Mouse (Mus musculus) thymus, postnatal 25 days (tissue): ENCODE measurements around the gene Baiap2l1.

Source experiments
- DNase-seq: peaks from one replicate; pipeline ENCODE4 v3.0.0; 2022

Gene Baiap2l1

DNA sequence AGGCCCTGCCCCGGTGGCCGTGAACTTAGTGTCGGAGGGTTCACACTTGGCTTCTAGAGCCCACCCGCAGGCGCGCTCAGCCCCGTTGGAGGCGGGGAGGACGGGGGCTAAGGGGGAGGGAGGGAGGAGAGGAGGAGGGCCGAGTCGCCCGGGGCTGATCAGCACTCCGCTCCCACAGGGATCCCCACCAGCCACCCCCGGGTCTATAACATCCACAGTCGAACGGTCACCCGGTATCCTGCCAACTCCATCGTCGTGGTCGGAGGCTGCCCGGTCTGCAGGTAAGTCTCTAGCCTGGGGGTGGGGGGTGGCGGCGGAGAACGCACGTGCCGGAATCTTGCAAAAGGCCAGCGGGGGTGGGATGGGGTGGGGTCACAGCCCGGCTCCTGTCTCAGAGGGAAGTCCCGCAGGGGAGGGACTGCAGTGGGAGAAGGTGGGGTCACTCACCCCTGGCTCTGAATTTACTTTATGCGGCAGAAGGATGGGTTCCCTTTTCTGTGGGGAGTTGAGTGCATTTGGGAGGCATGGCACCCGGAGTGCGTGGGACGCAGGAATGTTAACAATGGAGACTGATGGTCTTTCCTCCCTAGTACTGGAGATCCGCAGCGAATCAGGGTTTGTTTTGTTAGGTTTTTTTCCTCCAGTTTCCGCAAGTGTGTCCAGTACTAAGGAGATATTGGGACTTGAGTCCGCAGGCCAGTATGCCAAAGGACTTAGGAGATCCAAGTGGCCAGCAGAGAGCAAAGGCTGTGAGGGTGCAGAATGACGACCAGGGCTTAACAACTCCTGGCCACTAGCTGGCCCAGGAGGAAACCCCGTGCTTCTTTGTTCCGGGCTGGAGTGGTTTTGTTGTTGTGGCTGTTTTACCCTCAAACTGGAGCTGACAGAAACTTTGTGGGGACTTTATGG is 102.0 kb downstream of the Baiap2l1 start:
- peak; percentile 44 for DNase-seq

DNA sequence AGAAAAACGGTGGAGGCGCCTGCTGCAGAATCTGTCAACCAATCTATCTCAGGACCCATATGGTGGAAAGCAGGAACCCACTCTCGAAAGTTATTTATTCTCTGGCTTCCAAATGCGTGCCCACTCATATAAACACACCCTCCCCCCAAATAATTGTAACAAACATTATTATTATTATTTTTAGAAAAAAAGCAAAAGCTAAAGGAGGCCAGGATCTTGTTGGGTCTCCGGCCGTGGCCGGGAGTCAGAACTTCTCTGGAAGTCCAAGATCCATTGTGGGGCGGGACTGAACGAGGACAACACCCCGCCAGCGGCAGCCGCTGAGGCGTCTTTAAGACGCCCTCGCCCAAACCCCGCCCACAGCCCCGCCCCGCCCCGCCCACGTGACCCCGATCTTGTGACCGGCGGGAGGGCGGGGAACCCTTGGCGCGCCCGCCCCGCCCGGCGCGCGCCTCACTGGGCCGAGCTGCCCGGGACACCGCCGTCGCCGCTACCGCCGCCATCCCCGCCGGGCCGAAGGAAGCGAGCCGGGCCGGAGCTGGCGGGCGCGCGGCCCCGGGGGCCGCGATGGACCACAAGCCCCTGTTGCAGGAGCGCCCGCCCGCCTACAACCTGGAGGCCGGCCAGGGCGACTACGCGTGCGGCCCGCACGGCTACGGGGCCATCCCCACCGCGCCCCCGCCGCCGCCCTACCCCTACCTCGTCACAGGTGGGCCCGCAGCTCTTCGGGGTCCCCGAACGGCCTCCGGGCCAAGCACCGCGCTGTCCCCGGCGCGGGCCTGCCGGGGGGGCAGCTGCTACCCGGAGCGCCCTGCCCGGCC is 102.9 kb downstream of the Baiap2l1 start:
- peak; percentile 82 for DNase-seq

- peak; percentile 38 for DNase-seq
Measured at GRCm38 (mm10) chr5:144254122-144254810, 103.6 kb downstream of the Baiap2l1 start.

- no peak for DNase-seq
Measured at GRCm38 (mm10) chr5:144253212-144253611, 104.7 kb downstream of the Baiap2l1 start.

DNA sequence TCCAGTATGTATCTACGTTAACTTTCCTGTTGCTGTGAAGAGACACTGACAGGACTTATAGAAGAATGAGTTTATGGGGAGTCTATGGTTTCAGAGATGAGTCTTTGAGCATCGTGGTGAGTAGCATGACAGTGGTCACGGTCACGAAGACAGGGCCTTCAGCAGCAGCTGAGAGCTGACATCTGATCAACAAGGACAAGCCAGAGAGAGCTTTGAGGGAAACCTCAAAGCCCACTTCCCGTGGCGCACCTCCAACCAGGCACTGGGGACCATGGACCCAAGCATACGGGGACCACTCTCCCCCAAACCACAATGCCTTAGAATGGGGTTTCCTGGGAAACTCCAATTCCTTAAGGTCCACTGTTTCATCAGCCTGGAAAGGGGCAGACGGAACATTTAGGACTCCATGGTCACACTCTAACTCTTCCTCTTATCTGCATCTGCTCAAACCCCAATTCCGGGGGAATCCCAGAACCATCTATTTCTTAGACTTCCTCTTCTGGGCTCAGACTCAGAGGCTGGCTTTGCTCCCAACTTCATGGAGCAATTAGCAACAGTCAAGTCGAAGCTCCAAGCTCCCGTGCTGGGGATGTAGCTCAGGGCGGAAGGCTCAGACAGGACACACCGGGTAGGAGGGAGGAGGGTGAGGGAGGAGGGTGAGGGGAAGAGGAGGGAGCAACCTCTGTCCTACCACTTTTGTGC is 105.9 kb downstream of the Baiap2l1 start:
- no peak for DNase-seq

GRCm38 (mm10) chr5:144249871-144250270 is 108.0 kb downstream of the Baiap2l1 start:
- DNase-seq = peak; percentile 25

DNA sequence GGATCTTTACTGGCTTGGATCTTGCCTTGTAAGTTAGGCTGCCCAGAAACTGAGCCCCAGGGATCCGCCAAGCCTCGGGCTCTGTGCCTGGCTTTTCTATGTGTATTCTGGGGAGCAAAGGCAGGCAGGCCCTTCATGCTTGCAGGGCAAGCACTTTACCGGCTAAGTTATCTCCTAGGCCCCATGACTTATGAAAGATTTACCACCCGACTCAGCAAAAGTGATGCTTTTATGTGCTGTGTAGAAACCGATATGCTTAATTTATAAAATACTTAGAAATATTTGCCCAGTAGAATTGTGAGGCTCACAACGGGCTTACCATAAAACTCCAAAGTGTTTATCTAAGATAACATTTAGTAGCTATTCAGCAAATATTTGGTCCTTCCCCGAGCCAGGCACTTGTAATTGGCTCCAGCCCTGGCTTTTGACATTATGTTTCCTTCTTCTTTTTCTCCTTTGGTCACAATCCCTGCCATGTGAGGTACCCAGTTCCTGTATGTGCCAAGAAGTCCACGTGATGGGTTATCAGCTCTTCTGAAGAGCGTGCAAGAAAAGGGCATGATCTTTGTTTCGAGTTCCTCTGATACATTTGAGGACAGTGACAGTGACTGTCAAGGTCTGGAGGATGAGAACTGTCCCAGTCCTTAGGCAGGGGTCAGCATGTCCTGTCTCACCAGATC is 109.9 kb downstream of the Baiap2l1 start:
- DNase-seq = no peak

- DNase-seq = no peak
Measured at GRCm38 (mm10) chr5:144247307-144247706, 110.6 kb downstream of the Baiap2l1 start.

DNA sequence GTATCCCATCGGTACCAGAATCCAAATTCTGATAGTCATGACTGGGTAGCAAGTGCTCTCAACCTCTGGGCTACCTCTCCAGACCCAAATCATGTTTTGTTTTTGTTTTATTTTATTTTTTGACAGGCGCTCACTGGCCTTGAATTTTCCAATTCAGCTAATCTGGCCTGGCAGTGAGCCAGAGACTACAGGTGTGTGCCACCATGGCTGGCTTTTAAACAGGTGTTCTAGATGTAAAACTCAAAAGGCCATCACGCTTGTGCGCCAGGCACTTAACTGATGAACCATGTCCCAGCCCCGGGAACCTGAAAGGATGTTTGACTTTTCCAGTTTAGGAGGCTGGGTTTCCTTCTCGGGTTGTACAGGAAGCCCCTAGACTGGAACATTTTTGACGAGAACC is 111.2 kb downstream of the Baiap2l1 start:
- DNase-seq = no peak

DNA sequence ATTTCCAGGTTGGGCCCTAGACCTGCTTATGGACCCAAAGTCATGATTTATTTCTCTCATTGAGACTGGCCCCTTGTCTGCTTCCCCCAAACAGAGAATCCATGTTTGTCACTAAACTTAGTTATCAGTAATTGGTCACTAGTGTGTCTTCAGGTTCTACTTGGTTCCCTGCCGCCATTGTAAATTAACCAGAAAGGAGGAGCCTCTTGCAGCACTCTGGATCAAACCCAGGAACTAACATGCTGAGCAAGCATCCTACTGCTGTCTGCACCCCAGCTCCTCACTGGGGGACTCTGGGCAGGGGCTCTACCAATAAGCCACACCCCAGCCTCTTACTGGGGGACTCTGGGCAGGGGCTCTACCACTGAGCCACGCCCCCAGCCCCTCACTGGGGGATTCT is 112.3 kb downstream of the Baiap2l1 start:
- no peak for DNase-seq

GRCm38 (mm10) chr5:144243901-144244487 is 113.9 kb downstream of the Baiap2l1 start, which contains the start of gene Bri3:
Gene Bri3 (plus strand): TSS chr5:144244437.
- no peak for DNase-seq

- no peak for DNase-seq
Measured at GRCm38 (mm10) chr5:144238969-144239368, 118.9 kb downstream of the Baiap2l1 start.

DNA sequence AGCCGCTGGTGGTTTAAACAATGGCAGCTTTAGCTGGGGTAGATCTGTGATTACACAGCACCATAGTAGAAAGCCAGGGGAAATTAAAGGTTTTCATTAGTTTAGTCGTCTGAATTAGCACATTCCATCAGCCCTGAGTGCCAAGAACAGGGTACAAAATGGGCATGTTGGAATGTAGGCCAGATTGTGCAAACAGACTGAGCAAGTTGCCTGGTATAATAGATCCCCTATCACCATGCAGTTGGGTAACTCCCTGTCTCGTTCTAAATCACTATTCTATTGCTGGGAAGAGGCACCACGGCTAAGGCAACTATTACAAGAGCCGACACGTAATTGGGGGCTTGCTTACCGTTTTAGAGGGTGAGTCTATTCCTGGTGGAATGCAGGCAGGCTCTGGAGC is 123.2 kb downstream of the Baiap2l1 start:
- DNase-seq = no peak

GRCm38 (mm10) chr5:144234222-144234621 is 123.7 kb downstream of the Baiap2l1 start:
- DNase-seq = no peak

DNA sequence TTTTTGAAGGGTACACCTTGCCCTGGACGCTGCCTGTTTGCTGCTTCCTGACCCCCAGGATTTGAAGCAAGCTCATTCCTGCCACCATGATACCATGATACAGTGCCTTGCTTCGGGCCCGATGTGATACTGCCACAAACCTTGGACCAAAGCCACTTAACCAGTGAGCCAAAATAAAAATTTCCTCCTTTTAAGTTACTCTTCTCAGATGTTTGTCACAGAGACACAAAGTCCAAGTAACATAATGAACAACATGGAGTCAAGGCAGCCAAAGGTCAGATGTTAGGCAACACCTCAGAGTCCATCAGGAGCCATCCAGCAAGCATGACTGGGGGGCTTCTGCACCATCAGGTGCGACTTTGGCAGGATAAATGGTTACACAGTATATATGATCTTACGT is 125.4 kb downstream of the Baiap2l1 start:
- no peak for DNase-seq

DNA sequence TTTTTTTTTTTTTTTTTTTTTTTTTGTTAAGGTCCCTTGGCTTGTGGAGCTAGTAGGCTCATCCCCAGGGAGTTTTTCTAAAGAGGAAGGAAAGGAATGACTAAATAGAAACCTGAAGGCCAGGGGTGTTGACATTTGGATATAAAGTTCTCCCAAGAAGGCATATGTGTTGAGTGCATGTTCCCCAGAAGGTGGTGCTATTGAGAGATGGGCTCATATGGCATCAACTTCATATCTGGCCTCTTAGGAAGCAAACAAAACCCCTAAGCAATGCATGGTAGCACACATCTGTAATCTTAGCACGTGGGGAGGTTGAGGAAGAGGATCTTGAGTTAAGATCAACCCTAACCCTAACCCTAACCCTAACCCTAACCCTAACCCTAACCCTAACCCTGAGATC is 126.5 kb downstream of the Baiap2l1 start:
- no peak for DNase-seq

DNA sequence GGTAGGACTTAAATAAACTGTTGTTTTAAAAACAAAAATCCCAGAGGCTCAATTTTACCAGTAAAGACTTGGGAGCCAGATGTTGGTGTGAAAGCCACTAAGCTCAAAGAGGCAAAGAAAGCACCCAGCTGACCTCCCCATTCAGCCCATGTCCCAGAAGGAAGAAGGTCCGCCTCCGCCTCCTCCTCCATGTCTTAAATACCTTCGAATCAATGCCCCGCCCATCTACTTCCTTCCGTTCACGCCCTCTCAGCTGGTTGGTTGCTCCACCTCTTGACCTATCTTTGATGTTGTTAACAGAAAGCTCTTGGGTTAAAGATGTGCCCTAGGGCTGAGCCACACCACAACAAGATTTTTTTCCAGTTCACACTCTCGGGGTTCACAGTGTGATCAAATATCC is 127.7 kb downstream of the Baiap2l1 start:
- DNase-seq = no peak

DNA sequence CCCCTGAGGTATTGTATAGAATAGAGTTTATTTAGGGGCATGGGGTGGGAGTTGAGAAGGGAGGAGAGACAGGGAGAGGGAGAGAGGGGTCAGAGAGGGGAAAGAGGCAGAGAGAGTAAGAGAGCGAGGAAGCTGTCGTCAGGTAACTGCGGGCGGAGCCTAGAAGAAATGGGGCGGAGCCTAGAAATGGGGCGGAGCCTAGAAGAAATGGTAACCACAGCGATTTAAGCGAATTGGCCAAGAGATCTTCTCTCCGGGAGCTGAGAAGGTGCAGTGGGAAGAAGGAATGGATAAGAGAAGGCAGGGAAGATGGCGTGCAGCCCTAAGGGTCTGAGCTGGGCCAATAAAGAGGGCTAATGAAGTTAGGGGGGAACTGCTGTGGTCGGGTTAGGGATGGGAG is 131.7 kb downstream of the Baiap2l1 start:
- DNase-seq = no peak

DNA sequence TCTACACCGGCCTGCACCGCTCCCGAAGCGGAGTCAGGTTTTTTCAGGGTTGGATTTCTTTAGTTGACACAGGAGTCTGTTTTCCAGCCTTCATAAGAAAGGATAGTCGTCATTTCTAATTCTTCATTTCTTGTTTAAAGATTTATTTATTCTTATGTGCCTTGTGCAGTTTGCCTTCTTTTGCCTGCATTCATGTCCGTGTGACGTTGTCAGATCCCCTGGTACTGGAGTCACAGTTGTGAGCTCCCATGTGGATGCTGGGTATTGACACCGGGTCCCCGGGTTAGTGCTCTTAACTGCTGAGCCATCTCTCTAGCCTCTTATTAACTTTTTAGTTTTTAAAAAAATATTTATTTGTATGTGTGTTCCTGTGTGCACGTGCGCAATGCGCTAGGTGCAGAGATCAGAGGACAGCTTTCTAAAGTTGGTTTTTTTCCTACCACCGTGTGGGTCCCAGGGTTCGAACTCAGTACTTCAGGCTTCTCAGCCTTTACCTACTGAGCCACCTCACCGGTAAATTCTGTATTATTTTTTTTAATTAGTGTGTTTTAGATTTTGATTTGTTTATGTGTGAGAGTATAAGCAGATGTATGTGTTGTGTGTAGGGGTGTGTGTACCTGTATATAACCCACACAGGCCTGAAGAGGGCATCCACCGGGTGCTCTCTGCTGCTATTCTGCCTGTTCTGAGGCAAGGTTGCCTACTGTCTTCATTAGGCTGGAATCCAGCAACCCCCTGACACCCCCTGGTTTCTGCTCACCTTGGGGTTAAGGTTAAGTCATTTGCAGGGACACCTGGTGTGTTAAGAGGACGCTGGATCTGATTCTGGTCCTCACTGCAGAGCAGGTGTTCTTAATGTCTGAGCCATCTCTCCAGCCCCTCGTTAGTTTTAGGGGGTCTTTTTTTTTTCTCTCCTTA is 133.8 kb downstream of the Baiap2l1 start:
- DNase-seq = no peak

DNA sequence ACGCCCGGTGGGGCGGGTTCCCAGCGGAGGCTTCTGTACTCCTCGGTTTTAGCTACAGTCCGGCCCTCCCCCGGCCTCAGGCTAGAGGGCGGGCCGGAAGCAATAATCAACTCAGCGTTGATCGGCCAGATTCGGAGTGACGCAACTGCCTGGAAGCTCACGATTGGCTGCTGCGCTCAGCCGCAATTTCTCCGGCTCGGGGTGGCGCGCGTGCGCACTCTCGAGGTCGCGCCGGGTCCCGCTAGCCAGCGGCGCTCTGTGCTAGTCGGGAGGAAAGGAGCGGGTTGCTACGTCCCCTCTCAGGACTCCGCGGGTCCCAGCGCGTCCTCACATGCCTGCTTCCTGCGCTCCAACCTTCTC is 134.4 kb downstream of the Baiap2l1 start, which contains the start of gene Tecpr1:
Gene Tecpr1 (minus strand): TSS at position 113 of the 360 bp plus-strand sequence.
- DNase-seq = peak; percentile 94
